Mouse (Mus musculus) liver, embryonic 16.5 days (tissue): ENCODE measurements around the gene Cetn4. TPM values are rescaled to one million over a fixed set of nuclear protein-coding genes. Genes with fewer than 3 reads are reported as not detected.

Experiments used
- ATAC-seq: fragments of 200-750 bp; cut with Nextera tagmentation; 2 replicates; pipeline ENCODE4 v1.8.0; 2017; ENCODE audit warnings: low read depth, mild to moderate bottlenecking, moderate number of reproducible peaks, moderate library complexity
- H3K27ac ChIP-seq: fragments of 300-500 bp; sonication (generic); 2 replicates; pipeline ENCODE4 v1.5.1; 2014; ENCODE audit warnings: mild to moderate bottlenecking, low read length
- H3K27me3 ChIP-seq: fragments of 300-500 bp; sonication (generic); 2 replicates; pipeline ENCODE4 v1.6.1; 2014; ENCODE audit warnings: low read depth, low read length, mixed read lengths; ENCODE audit not compliant: control insufficient read depth, insufficient read depth
- H3K36me3 ChIP-seq: fragments of 300-500 bp; sonication (generic); 2 replicates; pipeline ENCODE4 v1.6.1; 2014; ENCODE audit warnings: mild to moderate bottlenecking; ENCODE audit not compliant: control insufficient read depth, insufficient read depth
- H3K4me1 ChIP-seq: fragments of 300-500 bp; sonication (generic); 2 replicates; pipeline ENCODE4 v1.6.1; 2014; ENCODE audit warnings: low read depth, low read length, mixed read lengths; ENCODE audit not compliant: control insufficient read depth
- H3K4me2 ChIP-seq: fragments of 300-500 bp; sonication (generic); 2 replicates; pipeline ENCODE4 v1.6.1; 2014; ENCODE audit warnings: low read depth, low read length, mixed read lengths
- H3K4me3 ChIP-seq: fragments of 300-500 bp; sonication (generic); 2 replicates; pipeline ENCODE4 v1.5.1; 2014; ENCODE audit warnings: low read depth, mild to moderate bottlenecking, low read length
- H3K9ac ChIP-seq: fragments of 300-500 bp; sonication (generic); 2 replicates; pipeline ENCODE4 v1.6.1; 2014; ENCODE audit warnings: low read depth, low read length
- H3K9me3 ChIP-seq: fragments of 300-500 bp; sonication (generic); replicated peaks from 2 replicates; pipeline ENCODE4 v1.6.1; 2016; ENCODE audit warnings: low read length; ENCODE audit not compliant: control insufficient read depth
- WGBS: fragments of 180-500 bp; shearing (Covaris S2); extraction: QIAGEN DNeasy Blood & Tissue Kit; methylation state at CpG from one replicate; pipeline ENCODE4 v1.1.7; 2014; ENCODE audit not compliant: insufficient replicate concordance; 5-methylcytosine and 5-hydroxymethylcytosine counted together
- polyA plus RNA-seq: library from polyadenylated mRNA; unstranded; fragments of >200 nt; fragmentation: Nextera tagmentation; extraction: Ambion mirVana; gene quantifications from 2 replicates; pipeline ENCODE4 v1.2.1, GENCODE M21; 2015

Cetn4 gene
- polyA plus RNA-seq, 1 experiment from 2014 or later, result 1.1 TPM

GRCm38 (mm10) chr3:37268338-37268737 is 44.2 kb downstream of the Cetn4 start:
- Histone ChIP-seq H3K9ac (no peak overlapping the region), H3K36me3 (no peaks in the 10 kb centered on the region), H3K4me3 (no peak overlapping the region), H3K27ac (no peak overlapping the region), H3K27me3 (no peaks in the 10 kb centered on the region), H3K4me1 (no peaks in the 10 kb centered on the region), H3K4me2 (no peak overlapping the region), H3K9me3 (no peaks in the 10 kb centered on the region)
- ATAC-seq, result no peak
- 77% methylated on average over 11 of the region's 11 CpGs for WGBS

- no peaks in the 10 kb centered on the region for H3K9me3 ChIP-seq
- no peak overlapping the region for H3K9ac ChIP-seq
- peak; percentile 59; the same call in 1 of the 2 replicates for ATAC-seq
- H3K27me3 ChIP-seq, result no peaks in the 10 kb centered on the region
- WGBS, result 19% methylated on average over 10 of the region's 10 CpGs
- peak overlapping the region; percentile 37 for H3K4me2 ChIP-seq
- no peaks in the 10 kb centered on the region for H3K36me3 ChIP-seq
- no peak overlapping the region for H3K4me3 ChIP-seq
- no peaks in the 10 kb centered on the region; the same call in 1 of the 2 replicates for H3K4me1 ChIP-seq
- H3K27ac ChIP-seq, result no peak overlapping the region
These were observed 53.0 kb downstream of the Cetn4 start for GRCm38 (mm10) chr3:37259331-37259999.

- H3K4me3 ChIP-seq, result no peak overlapping the region
These were observed 54.7 kb downstream of the Cetn4 start for GRCm38 (mm10) chr3:37257776-37258175.

More at GRCm38 (mm10) chr3:37257776-37258175, 54.7 kb downstream of the Cetn4 start:
- Histone ChIP-seq H3K9ac (no peak overlapping the region), H3K36me3 (no peaks in the 10 kb centered on the region), H3K27ac (no peak overlapping the region), H3K27me3 (no peaks in the 10 kb centered on the region), H3K4me1 (no peaks in the 10 kb centered on the region; the same call in 1 of the 2 replicates), H3K9me3 (no peaks in the 10 kb centered on the region), H3K4me2 (no peak overlapping the region)
- ATAC-seq, result no peak
- WGBS, result 72% methylated on average over 15 of the region's 15 CpGs

Other genes with a start within 250 kb of the Cetn4 start
- 0.05 and 0.09 TPM in 2 replicates for gene Adad1, start 249.2 kb downstream of the Cetn4 start, polyA plus RNA-seq
- gene Il2, start 186.7 kb downstream of the Cetn4 start, polyA plus RNA-seq, result 0.14 TPM in 1 of 2 replicates, not detected in the other
- not detected in 2 replicates for gene Il21, start 80.1 kb downstream of the Cetn4 start, polyA plus RNA-seq
- 2.0 and 2.2 TPM in 2 replicates for gene Bbs12, start 154 bp downstream of the Cetn4 start, polyA plus RNA-seq
- gene Fgf2, start 35.6 kb upstream of the Cetn4 start, polyA plus RNA-seq, result 0.15 and 0.73 TPM in 2 replicates
- gene Spata5, start 107.2 kb upstream of the Cetn4 start, polyA plus RNA-seq, result 14.6 and 15.5 TPM in 2 replicates
- 3.9 and 4.1 TPM in 2 replicates for gene Nudt6, start 107.5 kb upstream of the Cetn4 start, polyA plus RNA-seq